Mouse (Mus musculus) kidney, adult 9 months (tissue): ENCODE data around the gene Rbm48.

Experiments used
- DNase-seq: peaks from one replicate; pipeline ENCODE4 v3.0.0; 2022

The Rbm48 gene

DNA sequence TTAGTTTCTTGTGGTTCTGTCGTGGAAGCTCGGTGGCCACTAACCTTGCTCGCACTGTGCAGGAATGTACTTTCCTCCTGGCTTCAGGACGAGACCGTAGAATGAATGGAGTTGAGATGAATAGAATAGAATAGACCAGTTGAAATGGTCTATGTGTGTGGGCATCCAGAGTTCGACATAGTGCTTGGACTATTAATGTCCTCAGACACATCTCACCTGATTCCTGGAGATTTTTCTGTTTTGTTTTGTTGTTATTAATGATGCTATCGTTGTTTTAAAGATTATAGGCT lies 52.0 kb downstream of the Rbm48 start:
- no peak for DNase-seq

DNA sequence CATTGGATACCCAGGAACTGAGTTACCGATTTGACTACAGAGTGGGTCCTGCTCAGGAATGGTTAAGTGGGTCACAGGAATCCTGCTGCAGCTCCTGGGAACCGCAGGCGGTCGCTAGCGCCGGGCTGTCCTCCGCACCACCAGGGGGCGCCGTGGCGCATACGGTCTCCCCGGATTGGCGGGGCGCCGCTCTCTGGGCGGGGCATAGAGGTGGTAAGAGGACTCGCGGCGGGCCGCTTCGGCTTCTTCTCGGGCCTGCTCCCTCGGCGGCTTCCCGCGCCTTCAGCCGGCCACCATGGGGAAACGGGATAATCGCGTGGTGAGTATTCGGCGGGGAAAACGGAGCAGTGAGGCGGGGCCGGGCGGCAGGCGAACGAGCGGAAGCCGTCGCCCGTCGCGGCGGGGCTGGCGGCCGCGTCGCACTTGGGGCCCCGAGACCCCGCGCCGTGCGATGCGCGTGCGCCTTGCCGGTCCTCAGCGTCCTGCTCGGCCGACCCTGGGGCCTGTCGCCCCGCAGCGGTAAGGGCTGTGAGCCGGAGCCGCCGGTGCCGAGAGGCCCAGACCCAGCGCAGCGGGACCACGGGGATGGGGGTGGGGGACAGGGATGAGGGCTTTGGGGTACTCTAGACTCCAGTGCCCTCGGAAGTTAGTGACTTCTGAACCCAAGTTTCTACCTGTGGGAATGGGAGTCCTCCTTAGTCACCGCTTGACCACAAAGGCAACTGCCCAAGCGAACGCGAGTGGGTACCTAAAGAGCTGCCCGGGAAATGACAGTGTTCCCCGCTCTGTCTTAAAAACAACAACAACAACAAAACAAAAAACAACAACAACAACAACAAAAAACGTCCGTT lies 52.5 kb downstream of the Rbm48 start, which contains the start of gene Fam133b:
Gene Fam133b (plus strand): TSS at position 205 of the 851 bp plus-strand sequence.
- peak; percentile 96 for DNase-seq

DNA sequence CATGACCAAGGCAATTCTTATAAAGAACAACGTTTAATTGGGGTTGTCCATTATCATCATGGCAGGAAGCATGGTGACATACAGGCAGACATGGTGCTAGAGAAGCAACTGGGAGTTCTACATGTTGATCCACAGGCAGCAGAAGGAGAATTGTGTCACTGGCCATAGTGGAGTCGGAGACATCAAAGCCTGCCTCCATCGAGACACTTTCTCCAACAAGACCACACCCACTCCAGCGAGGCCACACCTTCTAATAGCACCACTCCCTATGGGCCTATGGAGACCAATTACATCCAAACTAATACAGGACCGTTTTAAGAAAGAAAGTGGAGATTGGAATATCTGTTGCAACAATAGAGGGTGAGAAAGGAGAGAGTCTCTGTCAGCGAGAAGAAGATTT lies 54.5 kb downstream of the Rbm48 start:
- DNase-seq, result no peak

DNA sequence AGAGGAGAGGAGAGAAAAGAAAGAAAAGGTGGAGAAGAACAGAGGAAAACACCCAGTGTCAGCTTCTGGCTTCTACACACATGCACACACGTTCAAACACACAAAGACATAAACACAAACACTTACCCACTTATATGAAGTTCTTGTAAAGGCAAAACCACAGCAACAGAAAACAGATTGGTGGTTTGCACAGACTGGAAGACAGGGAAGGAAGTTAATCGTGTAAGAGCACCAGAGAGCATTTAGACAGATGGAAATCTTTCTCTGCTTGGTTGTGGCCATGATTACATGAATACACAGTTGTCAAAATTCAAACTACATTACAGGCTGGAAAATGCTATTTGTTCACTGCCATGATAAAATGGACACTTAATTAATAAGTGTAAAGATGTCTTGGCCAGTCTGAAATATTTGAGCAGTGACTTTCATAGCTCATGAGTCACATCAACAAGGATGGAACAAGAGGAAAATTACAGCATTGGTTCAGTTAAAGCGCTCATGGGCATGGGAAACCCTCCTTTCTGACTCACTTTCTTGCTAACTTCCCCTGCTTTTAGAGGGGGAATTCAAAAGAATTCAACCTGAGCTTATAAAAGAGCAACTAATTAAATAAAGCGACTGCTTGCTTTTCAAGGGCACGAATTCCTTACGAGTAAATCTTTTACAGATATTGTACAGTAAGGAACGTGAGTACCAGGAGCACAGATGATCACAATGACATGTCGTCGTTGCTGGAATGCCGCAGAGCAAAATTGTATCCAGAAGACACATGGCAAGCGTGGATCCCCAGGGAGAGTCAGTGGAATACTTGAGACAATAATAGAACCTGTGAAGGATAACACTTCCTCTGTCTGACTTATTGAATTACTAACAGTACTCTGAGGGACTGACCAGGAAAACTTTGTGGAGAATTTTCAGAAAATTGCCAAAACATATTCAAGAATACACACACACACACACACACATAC lies 57.6 kb downstream of the Rbm48 start:
- no peak for DNase-seq

DNA sequence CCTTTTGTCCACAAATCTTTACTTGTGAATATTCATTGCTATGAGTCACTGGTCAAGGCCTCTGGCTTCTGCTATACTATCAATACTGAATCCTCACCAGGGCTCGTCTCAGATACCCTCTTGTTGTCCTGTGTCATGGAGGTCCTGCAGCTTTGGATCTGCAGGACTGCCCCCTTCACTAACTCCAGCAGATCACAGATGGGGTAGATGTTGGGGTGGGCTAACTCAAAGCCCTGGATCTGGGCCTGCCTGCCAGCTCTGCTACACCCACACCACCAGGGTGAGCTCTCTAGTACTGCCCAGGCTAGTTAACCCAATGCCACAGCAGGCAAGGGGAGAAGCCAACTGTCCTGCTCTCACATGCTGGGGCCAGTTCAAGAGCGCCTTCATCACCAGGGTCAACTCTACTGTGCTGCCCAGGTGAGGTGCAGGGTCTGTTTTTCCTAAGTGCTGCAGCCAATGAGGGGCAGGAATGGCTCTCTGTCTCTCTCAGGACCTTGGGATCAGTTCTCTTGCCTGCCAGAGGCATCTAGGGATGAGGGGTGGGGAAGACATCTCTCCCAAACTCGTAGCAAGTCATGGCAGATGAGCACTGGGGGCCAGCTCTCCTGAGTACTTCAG lies 59.7 kb downstream of the Rbm48 start:
- DNase-seq, result no peak
